Mouse (Mus musculus) ES-Bruce4 (cell line): ENCODE results near the gene Mapk8ip1.

Experiments used
- CTCF ChIP-seq: IDR thresholded peaks from one replicate; pipeline ENCODE4 v1.8.1; 2011; ENCODE audit warnings: low read depth, low read length
- POLR2A ChIP-seq: IDR thresholded peaks from one replicate; pipeline ENCODE4 v1.8.1; 2011; ENCODE audit warnings: low read length; ENCODE audit not compliant: insufficient read depth

DNA sequence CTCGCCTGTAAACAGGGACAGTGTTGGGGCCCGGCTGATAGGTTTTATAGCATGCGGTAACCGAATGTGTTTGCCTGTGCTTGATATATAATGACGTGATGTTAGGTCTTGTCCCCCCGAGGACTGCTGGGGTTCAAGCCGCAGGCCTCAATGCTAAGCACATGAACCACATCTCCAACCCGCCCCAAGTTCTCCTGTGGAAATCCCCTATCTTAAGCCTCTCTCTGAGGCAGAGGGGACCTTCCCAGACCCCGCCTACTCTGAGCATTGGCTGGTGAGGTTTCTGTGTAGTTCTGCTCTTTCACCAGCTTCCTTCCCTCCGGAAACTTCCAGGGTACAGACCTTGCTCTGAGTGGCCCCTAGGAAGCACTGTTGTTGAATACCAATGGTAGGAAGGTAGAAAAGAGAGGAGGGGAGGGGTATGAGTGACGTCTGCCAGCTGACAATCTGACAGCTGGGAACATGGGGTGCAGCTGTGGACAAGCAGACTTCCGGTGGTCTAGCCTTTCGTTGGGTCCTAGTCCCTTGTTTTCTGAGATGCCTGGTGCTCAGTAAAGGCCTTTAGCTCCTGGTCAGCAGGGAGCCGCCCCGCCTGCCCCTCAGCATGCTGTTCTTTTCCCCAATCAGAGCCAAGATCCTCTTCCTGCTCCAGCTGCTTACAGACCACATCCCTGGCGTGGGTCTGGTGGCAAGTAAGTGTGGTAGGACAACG lies 21.1 kb downstream of the Mapk8ip1 start:
- no peak for TF ChIP-seq POLR2A
- no peak for TF ChIP-seq CTCF
